Mouse (Mus musculus): ENCODE measurements around the gene Cd300a.

DNA sequence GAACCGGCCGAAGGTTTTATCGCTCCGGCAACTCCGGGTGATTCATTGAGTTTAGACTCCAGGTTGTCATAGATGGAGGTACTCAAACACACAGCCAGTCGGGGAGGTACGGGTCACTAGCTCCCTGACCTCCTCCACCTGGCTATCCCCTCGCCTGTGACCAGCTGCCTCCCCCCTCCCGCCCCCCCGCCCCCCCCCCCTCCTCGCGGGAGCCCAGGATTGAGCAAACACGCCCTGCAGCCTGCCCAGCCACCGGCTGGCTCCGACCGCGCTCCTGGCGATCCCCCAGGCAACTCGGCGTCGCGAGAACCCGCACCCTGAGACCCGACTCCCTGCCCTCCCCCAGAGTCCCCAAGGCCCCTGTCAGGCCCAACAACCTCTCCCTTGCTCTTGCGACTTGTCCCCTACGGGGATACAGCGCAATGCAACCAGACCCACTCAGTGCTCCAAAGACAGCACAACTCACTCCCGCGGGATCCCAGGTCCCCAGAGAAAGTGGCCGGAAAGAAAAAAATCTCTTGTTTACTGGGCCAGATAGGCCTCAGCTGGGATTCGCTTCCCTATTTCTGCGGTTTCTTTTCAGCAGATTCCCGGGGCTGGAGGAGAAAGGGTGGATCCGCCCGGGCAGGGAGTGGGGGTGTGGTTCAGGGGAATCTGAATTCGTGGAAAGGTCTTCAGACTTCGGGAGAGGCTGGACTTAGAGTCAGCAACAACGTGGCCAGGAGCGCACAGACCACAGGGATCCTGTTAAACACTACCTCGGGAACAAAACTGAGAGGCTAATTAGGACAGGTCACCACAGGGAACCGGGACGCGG lies 39.2 kb upstream of the Cd300a start, which contains the start of gene Gprc5c:
- TF ChIP-seq CTCF (IDR thresholded peaks at IDR 0.05; ENCODE audit: low read depth) (no peak), EP300 (IDR thresholded peaks at IDR 0.05; ENCODE audit: low read depth) (no peak)
